In genomic region chr6:32338416-32338943, GRCm38 (mm10) we compare ENCODE assay signal across 19 mouse cellular contexts.
DNase-seq lines count a peak whose midpoint lies in the region; ATAC-seq and TF ChIP-seq lines count a peak whose summit lies in the region.
"Had no signal": no experiment of that assay in that cellular context is flagged by ENCODE, and none has a peak within 500 bp of the region (broad histone marks: within the 10 kb centered on the region; RNA-seq: fewer than 3 reads in every experiment).

No protein-coding gene starts in this region.

- H3K9me3 ChIP-seq in heart, embryonic 10.5 days, result no peaks in the 10 kb centered on the region
- H3K9me3 ChIP-seq in heart, embryonic 14.5 days (ENCODE audit: control insufficient read depth, low read length), result no peaks in the 10 kb centered on the region
- H3K9me3 ChIP-seq: forebrain, embryonic 12.5 days; limb, embryonic 13.5 days; liver, embryonic 13.5 days; lung, embryonic 15.5 days; neural tube, embryonic 13.5 days had no signal

- H3K27ac ChIP-seq in heart, embryonic 10.5 days, result peak overlapping the region; percentile 81
- peak overlapping the region; percentile 66 to 73 for H3K27ac ChIP-seq in heart, embryonic 14.5 days (replicated peaks in 1 of 2; ENCODE audit: control insufficient read depth in 1 of 2, insufficient read depth in 1 of 2, low read depth in 2 of 2, low read length in 2 of 2)
- H3K27ac ChIP-seq: forebrain, embryonic 12.5 days; limb, embryonic 13.5 days; liver, embryonic 13.5 days; lung, embryonic 15.5 days; neural tube, embryonic 13.5 days had no signal

- H3K9ac ChIP-seq in heart, embryonic 14.5 days (ENCODE audit: low read length), result no peak overlapping the region
- H3K9ac ChIP-seq: forebrain, embryonic 12.5 days; limb, embryonic 13.5 days; liver, embryonic 13.5 days; lung, embryonic 15.5 days; neural tube, embryonic 13.5 days had no signal

- H3K4me1 ChIP-seq in heart, embryonic 10.5 days, result peaks cover 66% of the 10 kb centered on the region
- peaks cover 36 to 58% of the 10 kb centered on the region in 2 experiments for H3K4me1 ChIP-seq in heart, embryonic 14.5 days (ENCODE audit: control insufficient read depth in 2 of 2, insufficient read depth in 2 of 2, low read length in 2 of 2)
- no peaks in the 10 kb centered on the region for H3K4me1 ChIP-seq in lung, adult 2 months (ENCODE audit: control insufficient read depth, insufficient read depth, low read length)
- H3K4me1 ChIP-seq: liver, embryonic 13.5 days; lung, embryonic 15.5 days had no signal

- no peak overlapping the region for H3K4me2 ChIP-seq in heart, embryonic 14.5 days (ENCODE audit: low read length)
- H3K4me2 ChIP-seq: forebrain, embryonic 12.5 days; limb, embryonic 13.5 days; liver, embryonic 13.5 days; lung, embryonic 15.5 days; neural tube, embryonic 13.5 days had no signal

- 14% methylated on average over 8 of the region's 8 CpGs for WGBS in heart, embryonic 10.5 days
- WGBS in heart, embryonic 14.5 days, result 17% methylated on average over 8 of the region's 8 CpGs
- 49% methylated on average over 8 of the region's 8 CpGs for whole genome bisulfite sequencing in lung, adult 2 months

- DNase-seq in heart, embryonic 10.5 days (ENCODE audit: low spot score), result peak; percentile 82
- DNase-seq in heart, adult 8-10 months (ENCODE audit: low spot score), result no peak
- peak; percentile 40 for DNase-seq in brain, adult 2 months (ENCODE audit: low read depth, low spot score)
- peak; percentile 46 for DNase-seq in embryo, embryonic 10.5 days (ENCODE audit: low spot score)
- no peak for DNase-seq in T-cell, adult 2 months (ENCODE audit: low spot score)
- DNase-seq in lung, adult 2 months, result no peak
- DNase-seq: adrenal gland, adult 2 months; cerebellum, adult 11 months; cerebellum, postnatal 10 days; gastrocnemius, postnatal 36 days; kidney, adult 8-10 months; liver, embryonic 13.5 days; midbrain, embryonic 14.5 days; thymus, postnatal 25 days had no signal

- no peaks in the 10 kb centered on the region for H3K36me3 ChIP-seq in heart, embryonic 10.5 days
- no peaks in the 10 kb centered on the region for H3K36me3 ChIP-seq in heart, embryonic 14.5 days (ENCODE audit: control insufficient read depth, insufficient read depth, low read length)
- H3K36me3 ChIP-seq: forebrain, embryonic 12.5 days; limb, embryonic 13.5 days; liver, embryonic 13.5 days; lung, embryonic 15.5 days; neural tube, embryonic 13.5 days had no signal

- no peak for TF ChIP-seq CTCF in lung, adult 2 months (IDR thresholded peaks at IDR 0.05; ENCODE audit: insufficient read depth, low read length)

- H3K27me3 ChIP-seq in heart, embryonic 10.5 days (ENCODE audit: insufficient read depth, poor library complexity, severe bottlenecking), result no peaks in the 10 kb centered on the region
- H3K27me3 ChIP-seq in heart, embryonic 14.5 days (ENCODE audit: control insufficient read depth, insufficient read depth, low read length), result no peaks in the 10 kb centered on the region
- H3K27me3 ChIP-seq: forebrain, embryonic 12.5 days; limb, embryonic 13.5 days; liver, embryonic 13.5 days; lung, embryonic 15.5 days; neural tube, embryonic 13.5 days had no signal

- ATAC-seq in heart, embryonic 14.5 days (ENCODE audit: insufficient number of reproducible peaks, insufficient read depth, low FRiP score, low read depth), result peak; percentile 51

- H3K4me3 ChIP-seq in heart, embryonic 10.5 days, result no peak overlapping the region
- H3K4me3 ChIP-seq in heart, embryonic 14.5 days (ENCODE audit: control insufficient read depth in 1 of 2, insufficient read depth in 1 of 2, low read depth in 1 of 2, low read length in 2 of 2), result no peak overlapping the region
- H3K4me3 ChIP-seq in lung, adult 2 months (replicated peaks; ENCODE audit: extremely low read depth, low read depth, low read length), result no peak overlapping the region
- H3K4me3 ChIP-seq: forebrain, embryonic 12.5 days; limb, embryonic 13.5 days; liver, embryonic 13.5 days; lung, embryonic 15.5 days; neural tube, embryonic 13.5 days had no signal

- no peak for TF ChIP-seq POLR2A in lung, adult 2 months (IDR thresholded peaks at IDR 0.05; ENCODE audit: borderline replicate concordance, extremely low read depth, low read depth, low read length)

Comparison
In these comparisons a context has a peak if more than half of its experiments do, and no peak if none do; other contexts are left out.
1. DNase-seq: peak in heart, embryonic 10.5 days (single experiment), brain, adult 2 months (single experiment) and embryo, embryonic 10.5 days (single experiment); none in heart, adult 8-10 months (single experiment), T-cell, adult 2 months (single experiment) and lung, adult 2 months (single experiment).